Mouse (Mus musculus): ENCODE data around the gene Col23a1.

GRCm38 (mm10) chr11:51632130-51632753, 342.5 kb downstream of the Col23a1 start:
- TF ChIP-seq CTCF (IDR thresholded peaks at IDR 0.05; ENCODE audit: borderline replicate concordance, insufficient read depth, low read depth, low read length) (no peak), POLR2A (IDR thresholded peaks at IDR 0.05; ENCODE audit: borderline replicate concordance, insufficient read depth, low read length) (no peak)
